Mouse (Mus musculus) embryonic facial prominence, embryonic 13.5 days (tissue): ENCODE measurements around the gene Cela2a. TPM values are rescaled to one million over a fixed set of nuclear protein-coding genes. Genes with fewer than 3 reads are reported as not detected.
A peak's percentile ranks its signal among the peaks of the same experiment; 100 is the strongest.
"Not testable (repeated sequence)": the region's sequence is repeated elsewhere in the genome, so short reads cannot be mapped to it uniquely, and the experiment has no call there.

Experiments
- ATAC-seq: fragments of 200-750 bp; cut with Nextera tagmentation; 2 replicates; pipeline ENCODE4 v1.8.0; 2017; ENCODE audit warnings: low read depth; ENCODE audit not compliant: insufficient number of reproducible peaks, insufficient read depth, low FRiP score, low TSS enrichment
- H3K27ac ChIP-seq: fragments of 300-500 bp; sonication (generic); 2 replicates; pipeline ENCODE4 v1.5.1; 2015; ENCODE audit warnings: moderate library complexity, mild to moderate bottlenecking, inconsistent platforms
- H3K27me3 ChIP-seq: fragments of 300-500 bp; sonication (generic); 2 replicates; pipeline ENCODE4 v1.6.1; 2015; ENCODE audit warnings: mild to moderate bottlenecking, inconsistent platforms
- H3K36me3 ChIP-seq: fragments of 300-500 bp; sonication (generic); 2 replicates; pipeline ENCODE4 v1.6.1; 2015; ENCODE audit warnings: mild to moderate bottlenecking, inconsistent platforms
- H3K4me1 ChIP-seq: fragments of 300-500 bp; sonication (generic); 2 replicates; pipeline ENCODE4 v1.6.1; 2015; ENCODE audit warnings: inconsistent platforms
- H3K4me2 ChIP-seq: fragments of 300-500 bp; sonication (generic); 2 replicates; pipeline ENCODE4 v1.6.1; 2015; ENCODE audit warnings: moderate library complexity, mild to moderate bottlenecking, inconsistent platforms
- H3K4me3 ChIP-seq: fragments of 300-500 bp; sonication (generic); 2 replicates; pipeline ENCODE4 v1.5.1; 2015; ENCODE audit warnings: mild to moderate bottlenecking, inconsistent platforms
- H3K9ac ChIP-seq: fragments of 300-500 bp; sonication (generic); 2 replicates; pipeline ENCODE4 v1.6.1; 2015; ENCODE audit warnings: mild to moderate bottlenecking, inconsistent platforms
- H3K9me3 ChIP-seq: fragments of 300-500 bp; sonication (generic); 2 replicates; pipeline ENCODE4 v1.6.1; 2016; ENCODE audit warnings: inconsistent platforms
- WGBS: fragments of 180-500 bp; shearing (Covaris S2); methylation state at CpG from one replicate; pipeline ENCODE4 v1.1.7; 2015; ENCODE audit warnings: mixed read lengths; 5-methylcytosine and 5-hydroxymethylcytosine counted together
- polyA plus RNA-seq: library from polyadenylated mRNA; unstranded; fragments of >200 nt; fragmentation: Nextera tagmentation; extraction: Ambion mirVana; gene quantifications from 2 replicates; pipeline ENCODE4 v1.2.1, GENCODE M21; 2015

Cela2a gene
- polyA plus RNA-seq, 1 experiment from 2014 or later = not detected

DNA sequence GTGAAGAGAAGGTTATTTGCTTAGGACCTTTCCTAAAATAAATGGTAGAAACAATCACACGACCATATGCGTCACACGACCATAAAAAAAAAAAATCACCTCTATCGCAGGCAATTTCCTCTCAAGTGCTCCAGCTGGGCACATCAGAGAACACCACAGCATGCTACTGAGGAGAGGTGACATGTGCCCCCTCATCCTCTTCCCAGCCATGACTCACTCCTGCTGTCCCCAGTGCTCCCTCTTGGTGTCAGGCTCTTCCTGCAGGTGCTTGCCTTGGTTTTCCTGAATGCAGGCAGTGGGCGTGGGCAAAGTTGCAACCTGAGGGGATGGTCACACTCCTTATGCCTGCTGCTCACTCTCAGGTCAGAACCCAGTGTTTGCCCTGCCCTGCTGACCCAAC is 41.1 kb downstream of the Cela2a start:
- no peak overlapping the region for H3K27ac ChIP-seq
- no peaks in the 10 kb centered on the region for H3K27me3 ChIP-seq
- H3K36me3 ChIP-seq = peaks cover 77% of the 10 kb centered on the region
- H3K9ac ChIP-seq = no peak overlapping the region
- ATAC-seq = no peak
- no peak overlapping the region for H3K4me2 ChIP-seq
- H3K4me1 ChIP-seq = peaks cover 4% of the 10 kb centered on the region
- 86% methylated on average over 5 of the region's 5 CpGs for WGBS
- H3K9me3 ChIP-seq = no peaks in the 10 kb centered on the region
- H3K4me3 ChIP-seq = no peak overlapping the region

- H3K36me3 ChIP-seq = peaks cover 89% of the 10 kb centered on the region
- H3K27me3 ChIP-seq = no peaks in the 10 kb centered on the region
- no peaks in the 10 kb centered on the region for H3K4me1 ChIP-seq
- H3K4me3 ChIP-seq = no peak overlapping the region
- ATAC-seq = no peak
- H3K9ac ChIP-seq = no peak overlapping the region
- no peak overlapping the region for H3K27ac ChIP-seq
- no peak overlapping the region for H3K4me2 ChIP-seq
- WGBS = 94% methylated on average over 8 of the region's 8 CpGs
- no peaks in the 10 kb centered on the region for H3K9me3 ChIP-seq
Observed at GRCm38 (mm10) chr4:141781201-141781985, 44.6 kb downstream of the Cela2a start.

GRCm38 (mm10) chr4:141779828-141780227 is 46.1 kb downstream of the Cela2a start:
- Histone ChIP-seq H3K9me3 (no peaks in the 10 kb centered on the region), H3K27me3 (no peaks in the 10 kb centered on the region), H3K4me3 (no peak overlapping the region), H3K9ac (no peak overlapping the region), H3K4me1 (no peaks in the 10 kb centered on the region), H3K4me2 (no peak overlapping the region), H3K27ac (no peak overlapping the region), H3K36me3 (peaks cover 89% of the 10 kb centered on the region)
- no peak for ATAC-seq
- 88% methylated on average over 8 of the region's 8 CpGs for WGBS

GRCm38 (mm10) chr4:141773019-141773418 is 52.9 kb downstream of the Cela2a start:
- H3K4me2 ChIP-seq, ATAC-seq, H3K4me1 ChIP-seq, H3K27ac ChIP-seq, H3K27me3 ChIP-seq, H3K9ac ChIP-seq, H3K9me3 ChIP-seq, H3K4me3 ChIP-seq: not testable (repeated sequence)
- H3K36me3 ChIP-seq = peaks cover 92% of the 10 kb centered on the region
- WGBS = 81% methylated on average over 3 of the region's 4 CpGs

GRCm38 (mm10) chr4:141771823-141772222 is 54.1 kb downstream of the Cela2a start:
- H3K9me3 ChIP-seq = no peaks in the 10 kb centered on the region
- no peak overlapping the region for H3K9ac ChIP-seq
- ATAC-seq = no peak
- peaks cover 16% of the 10 kb centered on the region for H3K4me1 ChIP-seq
- H3K4me2 ChIP-seq = no peak overlapping the region
- no peak overlapping the region for H3K4me3 ChIP-seq
- no peaks in the 10 kb centered on the region for H3K27me3 ChIP-seq
- H3K27ac ChIP-seq = no peak overlapping the region
- H3K36me3 ChIP-seq = peaks cover 94% of the 10 kb centered on the region
- 88% methylated on average over 8 of the region's 8 CpGs for whole genome bisulfite sequencing

GRCm38 (mm10) chr4:141769501-141770160 is 56.3 kb downstream of the Cela2a start:
- H3K4me1 ChIP-seq = peaks cover 27% of the 10 kb centered on the region
- no peak overlapping the region for H3K27ac ChIP-seq
- H3K9ac ChIP-seq = no peak overlapping the region
- 92% methylated on average over 8 of the region's 8 CpGs for WGBS
- H3K27me3 ChIP-seq = no peaks in the 10 kb centered on the region
- H3K4me2 ChIP-seq = no peak overlapping the region
- peaks cover 91% of the 10 kb centered on the region for H3K36me3 ChIP-seq
- H3K4me3 ChIP-seq = no peak overlapping the region
- no peak for ATAC-seq
- no peaks in the 10 kb centered on the region for H3K9me3 ChIP-seq

- Histone ChIP-seq H3K4me2 (peak overlapping the region; percentile 38; the same call in 1 of the 2 replicates), H3K4me1 (peaks cover 27% of the 10 kb centered on the region), H3K4me3 (no peak overlapping the region), H3K27ac (peak overlapping the region; percentile 96), H3K36me3 (peaks cover 91% of the 10 kb centered on the region), H3K27me3 (no peaks in the 10 kb centered on the region), H3K9ac (no peak overlapping the region), H3K9me3 (no peaks in the 10 kb centered on the region)
- WGBS = 72% methylated on average over 19 of the region's 19 CpGs
- ATAC-seq = peak; percentile 78
Observed at GRCm38 (mm10) chr4:141767353-141768036, 58.5 kb downstream of the Cela2a start.

DNA sequence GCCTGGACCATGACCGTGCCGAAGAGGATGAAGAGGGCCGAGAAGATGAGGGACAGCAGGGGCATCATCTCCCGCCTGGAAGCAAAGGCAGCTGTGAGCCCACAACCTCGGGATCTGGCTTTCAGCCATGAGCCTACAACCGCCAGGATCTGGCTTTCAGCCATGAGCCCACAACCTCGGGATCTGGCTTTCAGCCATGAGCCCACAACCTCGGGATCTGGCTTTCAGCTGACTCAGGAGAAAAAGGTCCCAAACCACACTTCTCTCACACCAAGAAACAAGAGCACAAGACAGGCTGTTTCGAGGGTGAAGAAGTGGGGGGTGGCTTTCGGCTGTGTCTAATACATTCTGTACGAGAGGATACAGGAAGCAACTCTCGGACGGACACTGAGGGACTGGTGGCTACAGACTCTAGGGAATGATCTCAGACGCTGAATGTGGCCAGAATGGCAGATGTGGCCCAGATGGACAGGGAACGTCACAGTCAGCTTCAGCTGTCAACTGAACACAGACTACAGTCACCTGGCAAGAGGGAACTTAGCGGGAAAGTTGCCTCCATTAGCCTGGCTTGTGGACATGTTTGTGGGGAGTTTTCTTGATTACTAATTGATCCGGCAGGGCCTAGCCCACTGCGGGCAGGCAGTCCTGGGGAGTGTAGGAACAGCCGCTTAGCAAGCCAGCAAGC is 59.1 kb downstream of the Cela2a start:
- H3K4me3 ChIP-seq = no peak overlapping the region

GRCm38 (mm10) chr4:141766316-141766667 is 59.7 kb downstream of the Cela2a start:
- H3K36me3 ChIP-seq = peaks cover 91% of the 10 kb centered on the region

More for the DNA sequence above, 59.1 kb downstream of the Cela2a start:
- Histone ChIP-seq H3K27me3 (no peaks in the 10 kb centered on the region), H3K36me3 (peaks cover 91% of the 10 kb centered on the region), H3K4me2 (peak overlapping the region; percentile 38), H3K4me1 (peaks cover 27% of the 10 kb centered on the region), H3K9ac (0 out of 2 replicates have a peak overlapping the region, but pooled peaks have one; percentile 33), H3K27ac (peak overlapping the region; percentile 96), H3K9me3 (no peaks in the 10 kb centered on the region)
- peak; percentile 49 for ATAC-seq
- 41% methylated on average over 19 of the region's 19 CpGs for WGBS

DNA sequence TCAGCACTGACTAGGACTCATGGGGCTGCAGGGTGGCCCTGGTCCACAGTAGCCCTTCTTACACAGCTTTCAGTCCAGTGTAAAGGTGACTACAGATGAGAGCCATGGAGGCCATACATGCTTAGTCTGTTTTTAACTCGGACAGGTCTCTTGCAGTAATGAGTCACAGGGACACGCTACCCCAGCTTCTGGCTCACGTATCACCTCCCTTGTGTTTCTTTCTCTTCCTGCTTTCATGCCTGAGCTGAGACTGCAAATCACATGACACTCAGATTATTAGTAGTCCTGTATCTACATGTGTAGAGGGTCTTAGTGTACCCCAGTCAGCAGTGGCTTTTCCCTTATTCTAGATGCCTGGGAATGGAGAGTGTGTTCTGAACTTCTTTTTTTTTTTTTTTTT is 61.0 kb downstream of the Cela2a start:
- Histone ChIP-seq H3K27ac (no peak overlapping the region), H3K9me3 (no peaks in the 10 kb centered on the region), H3K36me3 (peaks cover 80% of the 10 kb centered on the region), H3K4me1 (peaks cover 27% of the 10 kb centered on the region), H3K27me3 (no peaks in the 10 kb centered on the region), H3K4me3 (no peak overlapping the region), H3K4me2 (no peak overlapping the region), H3K9ac (no peak overlapping the region)
- 94% methylated on average over 3 of the region's 3 CpGs for WGBS
- ATAC-seq = no peak

More at GRCm38 (mm10) chr4:141766316-141766667, 59.7 kb downstream of the Cela2a start:
- Histone ChIP-seq H3K4me1 (peaks cover 27% of the 10 kb centered on the region), H3K4me2 (peak overlapping the region; percentile 38), H3K9me3 (no peaks in the 10 kb centered on the region), H3K27me3 (no peaks in the 10 kb centered on the region), H3K27ac (peak overlapping the region; percentile 96), H3K4me3 (no peak overlapping the region), H3K9ac (0 out of 2 replicates have a peak overlapping the region, but pooled peaks have one; percentile 27)
- WGBS = 70% methylated on average over 8 of the region's 8 CpGs
- no peak for ATAC-seq
